Mouse (Mus musculus) embryonic fibroblast, embryonic 13.5 days (primary cell): ENCODE measurements around the gene Plscr4. TPM values are rescaled to one million over a fixed set of nuclear protein-coding genes. Genes with fewer than 3 reads are reported as not detected.
A peak's percentile ranks its signal among the peaks of the same experiment; 100 is the strongest.

ENCODE experiments used
- H3K27ac ChIP-seq: 2 replicates; pipeline ENCODE4 v1.5.1; 2012; ENCODE audit warnings: low read length, control low read depth, inconsistent platforms; ENCODE audit not compliant: insufficient read depth
- H3K4me1 ChIP-seq: 2 replicates; pipeline ENCODE4 v1.6.1; 2011; ENCODE audit warnings: low read length; ENCODE audit not compliant: control insufficient read depth, insufficient read depth
- H3K4me3 ChIP-seq: 2 replicates; pipeline ENCODE4 v1.5.1; 2011; ENCODE audit warnings: mild to moderate bottlenecking, control low read depth, low read length; ENCODE audit not compliant: insufficient read depth
- CTCF ChIP-seq: IDR thresholded peaks from 2 replicates; pipeline ENCODE4 v1.5.1; 2011; ENCODE audit warnings: mild to moderate bottlenecking, control low read depth, low read length, moderate library complexity, borderline replicate concordance; ENCODE audit not compliant: insufficient read depth
- POLR2A ChIP-seq: IDR thresholded peaks from 2 replicates; pipeline ENCODE4 v1.6.1; 2011; ENCODE audit warnings: low read depth, mild to moderate bottlenecking, control low read depth, low read length, moderate library complexity
- polyA plus RNA-seq: library from polyadenylated mRNA; stranded (reverse); fragments of >200 nt; gene quantifications from 2 replicates; pipeline ENCODE4 v1.2.4, GENCODE M21; 2011; ENCODE audit warnings: low read depth; ENCODE audit not compliant: missing spikeins, insufficient read length

The Plscr4 gene
- polyA plus RNA-seq: 1.5 and 2.0 TPM in 2 replicates

DNA sequence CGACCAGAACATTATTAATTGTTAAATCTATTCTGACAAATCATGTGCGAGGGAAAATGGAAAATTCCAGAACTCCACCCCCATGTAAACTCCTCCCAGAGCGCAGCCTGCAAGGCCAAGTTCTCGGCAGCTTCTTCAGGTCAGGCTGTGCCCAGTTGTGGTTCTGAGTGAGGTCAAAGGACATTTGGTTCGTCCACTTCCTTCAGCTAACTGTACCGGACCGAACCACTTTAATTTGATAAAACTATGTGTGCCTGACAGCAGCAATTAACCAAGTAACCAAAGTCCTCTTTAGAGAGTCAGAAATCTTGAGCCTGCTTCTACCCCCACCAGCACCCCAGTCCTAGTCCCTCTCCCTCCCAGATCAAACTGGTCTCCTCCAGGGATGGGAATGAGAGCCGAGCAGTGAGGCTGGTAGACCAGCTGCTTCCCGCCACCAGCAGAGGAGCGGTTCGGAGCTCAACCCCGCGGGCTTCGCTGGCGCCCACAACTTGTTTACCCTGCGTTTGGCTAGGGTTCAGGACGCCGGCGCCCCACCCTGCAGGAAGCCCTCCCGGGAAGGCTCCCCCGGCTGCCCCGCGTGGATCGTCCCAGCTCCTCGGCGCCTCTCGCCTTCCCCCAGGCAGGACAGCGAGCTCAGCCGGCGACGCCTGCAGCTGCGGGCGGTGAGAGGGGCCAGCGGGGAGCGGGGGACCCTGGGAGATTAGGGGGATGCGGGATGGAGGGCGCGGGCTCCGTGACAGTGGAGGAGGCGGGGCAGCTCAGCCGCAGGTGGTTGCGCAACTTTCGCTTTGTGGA is at the start of gene Plscr4:
Plscr4 (plus strand) TSS at position 113 of the 798 bp plus-strand sequence.
- Histone ChIP-seq H3K27ac (no peak within 1 kb of the TSS), H3K4me3 (peak within 1 kb of the TSS; percentile 53), H3K4me1 (no peaks in the 10 kb centered on the region)
- TF ChIP-seq POLR2A (0 out of 2 replicates have a peak, but pooled peaks have one; percentile 36), CTCF (no peak)

- H3K4me1 ChIP-seq: no peaks in the 10 kb centered on the region
- no peak for TF ChIP-seq CTCF
- no peak for TF ChIP-seq POLR2A
- H3K27ac ChIP-seq: no peak overlapping the region
- H3K4me3 ChIP-seq: no peak overlapping the region
Observed at GRCm38 (mm10) chr9:92410225-92410624, 46.9 kb upstream of the Plscr4 start.

- peak overlapping the region; percentile 65 for H3K27ac ChIP-seq
- H3K4me1 ChIP-seq: no peaks in the 10 kb centered on the region
Observed at GRCm38 (mm10) chr9:92412045-92412444, 45.1 kb upstream of the Plscr4 start.

GRCm38 (mm10) chr9:92413684-92414083 is 43.5 kb upstream of the Plscr4 start:
- Histone ChIP-seq H3K4me3 (no peak overlapping the region), H3K4me1 (no peaks in the 10 kb centered on the region), H3K27ac (no peak overlapping the region)
- no peak for TF ChIP-seq CTCF
- no peak for TF ChIP-seq POLR2A

More at GRCm38 (mm10) chr9:92412045-92412444, 45.1 kb upstream of the Plscr4 start:
- TF ChIP-seq CTCF (no peak), POLR2A (no peak)
- H3K4me3 ChIP-seq: no peak overlapping the region

- no peaks in the 10 kb centered on the region for H3K4me1 ChIP-seq
- no peak overlapping the region for H3K27ac ChIP-seq
- TF ChIP-seq POLR2A (no peak), CTCF (no peak)
- no peak overlapping the region for H3K4me3 ChIP-seq
Observed at GRCm38 (mm10) chr9:92437781-92438180, 19.4 kb upstream of the Plscr4 start.

DNA sequence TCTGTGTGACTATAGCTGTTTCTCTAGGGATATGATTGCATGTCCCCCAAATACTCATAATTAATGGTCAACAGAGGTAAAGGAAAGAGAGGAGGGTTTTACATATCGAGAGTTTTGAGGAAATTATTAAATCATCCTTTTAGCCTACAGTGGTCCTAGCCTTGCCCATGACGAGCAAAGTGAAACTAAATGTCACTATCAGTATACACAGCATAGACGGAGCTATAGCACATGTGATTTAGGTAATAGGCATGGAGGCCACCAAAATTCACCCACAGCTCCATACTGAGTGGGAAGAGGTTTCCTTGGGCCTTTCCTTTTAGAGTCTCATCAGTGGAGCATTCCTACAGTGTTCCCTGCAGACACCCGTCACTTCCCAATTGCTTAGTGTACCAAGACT is 15.7 kb upstream of the Plscr4 start:
- H3K4me3 ChIP-seq: no peak overlapping the region
- no peaks in the 10 kb centered on the region for H3K4me1 ChIP-seq
- TF ChIP-seq POLR2A: no peak
- no peak for TF ChIP-seq CTCF
- H3K27ac ChIP-seq: no peak overlapping the region

- H3K27ac ChIP-seq: no peak overlapping the region
Observed at GRCm38 (mm10) chr9:92444536-92444935, 12.6 kb upstream of the Plscr4 start.

GRCm38 (mm10) chr9:92456605-92457004 is 568 bp upstream of the Plscr4 start:
- H3K27ac ChIP-seq: no peak overlapping the region
- H3K4me1 ChIP-seq: no peaks in the 10 kb centered on the region
- TF ChIP-seq POLR2A: no peak
- TF ChIP-seq CTCF: no peak
- no peak overlapping the region for H3K4me3 ChIP-seq

More at GRCm38 (mm10) chr9:92444536-92444935, 12.6 kb upstream of the Plscr4 start:
- TF ChIP-seq CTCF: no peak
- TF ChIP-seq POLR2A: no peak
- Histone ChIP-seq H3K4me1 (no peaks in the 10 kb centered on the region), H3K4me3 (no peak overlapping the region)

GRCm38 (mm10) chr9:92458059-92458402 is 858 bp downstream of the Plscr4 start:
- Histone ChIP-seq H3K4me3 (peak overlapping the region; percentile 53), H3K27ac (no peak overlapping the region), H3K4me1 (no peaks in the 10 kb centered on the region)
- no peak for TF ChIP-seq POLR2A
- no peak for TF ChIP-seq CTCF

DNA sequence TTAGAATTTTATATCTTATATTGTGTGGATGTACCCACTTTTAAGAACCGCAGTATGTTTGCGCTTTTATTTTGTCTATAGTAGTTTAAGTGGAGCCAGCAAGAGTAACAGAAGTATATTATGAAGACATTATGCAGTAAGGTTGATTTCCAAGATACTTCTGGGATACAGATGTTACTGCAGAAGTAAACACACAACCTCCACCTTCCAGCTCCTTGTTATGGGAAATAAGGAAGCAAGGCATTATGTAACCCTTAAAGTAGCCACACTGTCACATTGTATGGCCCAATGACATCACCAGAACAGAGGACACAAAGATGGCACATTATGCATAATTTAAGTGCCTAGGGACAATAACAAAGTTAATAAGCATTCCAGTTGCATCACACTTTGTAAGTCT is 1.2 kb downstream of the Plscr4 start:
- Histone ChIP-seq H3K4me3 (no peak overlapping the region), H3K4me1 (no peaks in the 10 kb centered on the region), H3K27ac (no peak overlapping the region)
- no peak for TF ChIP-seq POLR2A
- no peak for TF ChIP-seq CTCF
